ENCODE assay signal across 8 mouse cellular contexts in genomic region chr9:123365942-123366707, GRCm38 (mm10). TPM values are rescaled to one million over a fixed set of nuclear protein-coding genes. Genes with fewer than 3 reads are reported as not detected.
A peak's percentile ranks its signal among the peaks of the same experiment; 100 is the strongest.
DNase-seq lines count a peak whose midpoint lies in the region; ATAC-seq and TF ChIP-seq lines count a peak whose summit lies in the region.

No protein-coding gene starts in this region.

- H3K9ac ChIP-seq in kidney, embryonic 14.5 days (ENCODE audit: low read depth, low read length): peak overlapping the region; percentile 31; the same call in 1 of the 2 replicates
- H3K9ac ChIP-seq in forebrain, embryonic 12.5 days: peak overlapping the region; percentile 70; the same call in 1 of the 2 replicates
- peak overlapping the region; percentile 27 for H3K9ac ChIP-seq in liver, embryonic 14.5 days (replicated peaks)
- H3K9ac ChIP-seq in stomach, embryonic 16.5 days (ENCODE audit: low read length): peak overlapping the region; percentile 49

- no peaks in the 10 kb centered on the region for H3K36me3 ChIP-seq in kidney, embryonic 14.5 days (ENCODE audit: control insufficient read depth, insufficient read depth, low read length)
- no peaks in the 10 kb centered on the region for H3K36me3 ChIP-seq in forebrain, embryonic 12.5 days (replicated peaks)
- H3K36me3 ChIP-seq in liver, embryonic 14.5 days (replicated peaks; ENCODE audit: control insufficient read depth, insufficient read depth, low read depth): no peaks in the 10 kb centered on the region
- no peaks in the 10 kb centered on the region for H3K36me3 ChIP-seq in stomach, embryonic 16.5 days (ENCODE audit: control insufficient read depth, insufficient read depth, low read length)

- H3K4me2 ChIP-seq in kidney, embryonic 14.5 days (replicated peaks; ENCODE audit: low read depth, low read length): peak overlapping the region; percentile 63
- H3K4me2 ChIP-seq in forebrain, embryonic 12.5 days: peak overlapping the region; percentile 85
- peak overlapping the region; percentile 93 for H3K4me2 ChIP-seq in liver, embryonic 14.5 days (ENCODE audit: low read depth)
- peak overlapping the region; percentile 74 for H3K4me2 ChIP-seq in stomach, embryonic 16.5 days (ENCODE audit: low read depth, low read length)

- no peak for TF ChIP-seq CTCF in liver, embryonic 14.5 days (IDR thresholded peaks at IDR 0.05; ENCODE audit: low read depth)

- no peaks in the 10 kb centered on the region for H3K4me1 ChIP-seq in kidney, embryonic 14.5 days (ENCODE audit: control insufficient read depth, insufficient read depth, low read length)
- peaks cover 17% of the 10 kb centered on the region for H3K4me1 ChIP-seq in forebrain, embryonic 12.5 days
- H3K4me1 ChIP-seq in liver, embryonic 14.5 days (replicated peaks; ENCODE audit: control insufficient read depth in 2 of 2, insufficient read depth in 2 of 2, low read length in 1 of 2): peaks cover 11 to 14% of the 10 kb centered on the region in 2 experiments
- H3K4me1 ChIP-seq in stomach, embryonic 16.5 days (ENCODE audit: control insufficient read depth, insufficient read depth, low read length): peaks cover 6% of the 10 kb centered on the region

- no peak for DNase-seq in kidney, postnatal 14 days
- peak; percentile 34 for DNase-seq in NIH3T3 (ENCODE audit: low read depth)
- no peak for DNase-seq in liver, embryonic 14.5 days (ENCODE audit: low read depth in 3 of 3, low spot score in 3 of 3)
- no peak for DNase-seq in gastrocnemius, adult 8-10 months (ENCODE audit: low spot score in 2 of 2)
- no peak for DNase-seq in cerebellum, adult 18-20 months

- no peak overlapping the region for H3K27ac ChIP-seq in kidney, embryonic 14.5 days (ENCODE audit: low read depth, low read length)
- H3K27ac ChIP-seq in forebrain, embryonic 12.5 days: peak overlapping the region; percentile 86
- H3K27ac ChIP-seq in liver, embryonic 14.5 days: 0 out of 2 replicates have a peak overlapping the region, but pooled peaks have one; percentile 35
- H3K27ac ChIP-seq in stomach, embryonic 16.5 days (ENCODE audit: low read length): peak overlapping the region; percentile 35; the same call in 1 of the 2 replicates

- H3K27me3 ChIP-seq in kidney, embryonic 14.5 days (ENCODE audit: control insufficient read depth, insufficient read depth, low read length): no peaks in the 10 kb centered on the region
- H3K27me3 ChIP-seq in forebrain, embryonic 12.5 days: no peaks in the 10 kb centered on the region
- H3K27me3 ChIP-seq in liver, embryonic 14.5 days (ENCODE audit: control insufficient read depth, insufficient read depth, low read length): no peaks in the 10 kb centered on the region
- no peaks in the 10 kb centered on the region for H3K27me3 ChIP-seq in stomach, embryonic 16.5 days (ENCODE audit: control insufficient read depth, insufficient read depth, low read length)

- TF ChIP-seq EP300 in liver, embryonic 14.5 days (IDR thresholded peaks at IDR 0.05; ENCODE audit: low read depth): no peak

- ATAC-seq in kidney, embryonic 14.5 days (ENCODE audit: low FRiP score, low TSS enrichment): peak; percentile 39
- ATAC-seq in forebrain, embryonic 12.5 days (ENCODE audit: low FRiP score): peak; percentile 75
- ATAC-seq in liver, embryonic 14.5 days (ENCODE audit: insufficient read depth): peak; percentile 38
- no peak for ATAC-seq in stomach, embryonic 16.5 days (ENCODE audit: insufficient read depth, low FRiP score)

- peak overlapping the region; percentile 74 for H3K4me3 ChIP-seq in kidney, embryonic 14.5 days (ENCODE audit: low read length)
- peak overlapping the region; percentile 77 for H3K4me3 ChIP-seq in forebrain, embryonic 12.5 days (replicated peaks)
- peak overlapping the region; percentile 50 to 94; a peak in 3 of 4 replicates for H3K4me3 ChIP-seq in liver, embryonic 14.5 days (ENCODE audit: insufficient read depth in 1 of 2, low read depth in 2 of 2, low read length in 2 of 2)
- peak overlapping the region; percentile 69 for H3K4me3 ChIP-seq in stomach, embryonic 16.5 days (replicated peaks; ENCODE audit: low read length)

- 25% methylated on average over 9 of the region's 9 CpGs for WGBS in kidney, embryonic 14.5 days
- WGBS in forebrain, embryonic 12.5 days: 36% methylated on average over 9 of the region's 9 CpGs
- WGBS in liver, embryonic 14.5 days (ENCODE audit: insufficient replicate concordance): 27% methylated on average over 9 of the region's 9 CpGs
- WGBS in stomach, embryonic 16.5 days: 24% methylated on average over 9 of the region's 9 CpGs

- no peaks in the 10 kb centered on the region for H3K9me3 ChIP-seq in kidney, embryonic 14.5 days (ENCODE audit: control insufficient read depth, low read length)
- H3K9me3 ChIP-seq in forebrain, embryonic 12.5 days: no peaks in the 10 kb centered on the region
- H3K9me3 ChIP-seq in liver, embryonic 14.5 days (ENCODE audit: control insufficient read depth, low read length): no peaks in the 10 kb centered on the region
- H3K9me3 ChIP-seq in stomach, embryonic 16.5 days (replicated peaks; ENCODE audit: control insufficient read depth, low read length): no peaks in the 10 kb centered on the region

RNA-seq across cellular contexts. Expression of gene Lars2, which starts 0.6 kb away (rescaled TPM):
- polyA plus RNA-seq in kidney, embryonic 14.5 days (2014; fragmentation: Nextera tagmentation; extraction: Ambion mirVana): 1,448 and 1,757 TPM in 2 replicates
- polyA plus RNA-seq in forebrain, embryonic 12.5 days (2016; fragmentation: Nextera tagmentation; extraction: Ambion mirVana): 1,169 and 1,259 TPM in 2 replicates
- polyA plus RNA-seq in liver, embryonic 14.5 days (2012; rRNA removed): 105 and 230 TPM in 2 replicates
- polyA plus RNA-seq in liver, embryonic 14.5 days (2014; fragmentation: Nextera tagmentation; extraction: Ambion mirVana): 972 and 1,005 TPM in 2 replicates
- 790 and 882 TPM in 2 replicates for polyA plus RNA-seq in stomach, embryonic 16.5 days (2015; fragmentation: Nextera tagmentation; extraction: Ambion mirVana)
- total RNA-seq in gastrocnemius, adult 8-10 months (2022): 1,000 to 10,000 TPM in 1 of 4 experiments, 10 to 100 TPM in 3; 45.5 to 5,411 (median 74.9) TPM
